Mouse (Mus musculus) MEL (cell line): Measurements from ENCODE around the gene Cenpm. TPM values are rescaled to one million over a fixed set of nuclear protein-coding genes. Genes with fewer than 3 reads are reported as not detected.

ENCODE experiments used
- DNase-seq: peaks from one replicate; pipeline ENCODE4 v3.0.0; 2011; ENCODE audit warnings: low read depth, low spot score
- H3K27ac ChIP-seq: 2 replicates; pipeline ENCODE4 v1.5.1; 2012; ENCODE audit warnings: low read depth, mild to moderate bottlenecking, control low read depth, low read length, moderate library complexity; ENCODE audit not compliant: control insufficient read depth
- H3K27me3 ChIP-seq, 2 experiments: fragments of 150-350 bp in 1 of 2; sonication (generic) in 1 of 2; 2 replicates each; pipeline ENCODE4 v1.6.1; 2012; ENCODE audit warnings: low read length in 2 of 2, mild to moderate bottlenecking in 2 of 2, improper control_type of control experiment in 1 of 2, moderate library complexity in 1 of 2; ENCODE audit not compliant: insufficient read depth in 2 of 2, control insufficient read depth in 1 of 2
- H3K36me3 ChIP-seq, 2 experiments: 2 replicates each; pipeline ENCODE4 v1.6.1; 2012 to 2014; ENCODE audit warnings: low read length in 2 of 2, improper control_type of control experiment in 1 of 2, inconsistent platforms in 1 of 2, mild to moderate bottlenecking in 1 of 2; ENCODE audit not compliant: insufficient read depth in 2 of 2, control insufficient read depth in 1 of 2
- H3K4me1 ChIP-seq, 2 experiments: fragments of 150-350 bp in 1 of 2; sonication (generic) in 1 of 2; 2 replicates each; pipeline ENCODE4 v1.6.1; 2012; ENCODE audit warnings: low read length in 2 of 2, improper control_type of control experiment in 1 of 2, mild to moderate bottlenecking in 1 of 2; ENCODE audit not compliant: insufficient read depth in 2 of 2, control insufficient read depth in 1 of 2
- H3K4me3 ChIP-seq, 2 experiments: fragments of 150-350 bp in 1 of 2; sonication (generic) in 1 of 2; 2 replicates each; pipeline ENCODE4 v1.5.1; 2012; ENCODE audit warnings: low read depth in 2 of 2, low read length in 2 of 2, mild to moderate bottlenecking in 2 of 2, moderate library complexity in 2 of 2, control low read depth in 1 of 2, improper control_type of control experiment in 1 of 2; ENCODE audit not compliant: control insufficient read depth in 1 of 2, insufficient read depth in 1 of 2
- H3K79me2 ChIP-seq: 2 replicates; pipeline ENCODE4 v1.6.1; 2012; ENCODE audit warnings: mild to moderate bottlenecking, low read length, moderate library complexity; ENCODE audit not compliant: control insufficient read depth, poor library complexity, insufficient read depth
- H3K9ac ChIP-seq: 2 replicates; pipeline ENCODE4 v1.6.1; 2012; ENCODE audit warnings: low read depth, mild to moderate bottlenecking, control low read depth, low read length, moderate library complexity; ENCODE audit not compliant: control insufficient read depth, poor library complexity, severe bottlenecking
- H3K9me3 ChIP-seq: fragments of 150-350 bp; sonication (generic); replicated peaks from 2 replicates; pipeline ENCODE4 v1.6.1; 2012; ENCODE audit warnings: mild to moderate bottlenecking, low read length, improper control_type of control experiment, moderate library complexity; ENCODE audit not compliant: insufficient read depth
- CHD1 ChIP-seq: IDR thresholded peaks from 2 replicates; pipeline ENCODE4 v1.6.1; 2012; ENCODE audit warnings: low read depth, mild to moderate bottlenecking, inconsistent platforms, low read length, improper control_type of control experiment
- CHD2 ChIP-seq: IDR thresholded peaks from 2 replicates; pipeline ENCODE4 v1.6.1; 2011; ENCODE audit warnings: low read length, improper control_type of control experiment
- CTCF ChIP-seq, 3 experiments: IDR thresholded peaks in 2 of 3; conservative IDR thresholded peaks in 1 of 3; 2 replicates each; pipeline ENCODE4 v1.5.1; 2011 to 2012; ENCODE audit warnings: low read length in 3 of 3, low read depth in 2 of 3, mild to moderate bottlenecking in 2 of 3, improper control_type of control experiment in 1 of 3, inconsistent platforms in 1 of 3, mixed read lengths in 1 of 3, moderate library complexity in 1 of 3; ENCODE audit not compliant: control insufficient read depth in 1 of 3, insufficient read depth in 1 of 3, poor library complexity in 1 of 3, severe bottlenecking in 1 of 3
- ELF1 ChIP-seq: IDR thresholded peaks from 2 replicates; pipeline ENCODE4 v1.6.1; 2014; ENCODE audit warnings: low read depth, mild to moderate bottlenecking, inconsistent platforms, low read length, improper control_type of control experiment, moderate library complexity
- GABPA ChIP-seq: IDR thresholded peaks from 2 replicates; pipeline ENCODE4 v1.6.1; 2012; ENCODE audit warnings: low read depth, mild to moderate bottlenecking, inconsistent platforms, low read length, improper control_type of control experiment, moderate library complexity
- JUND ChIP-seq: IDR thresholded peaks from 2 replicates; pipeline ENCODE4 v1.6.1; 2011; ENCODE audit warnings: low read depth, mild to moderate bottlenecking, improper control_type of control experiment, low read length
- KAT2A ChIP-seq: conservative IDR thresholded peaks from 2 replicates; pipeline ENCODE4 v1.6.1; 2012; ENCODE audit warnings: low read depth, low read length, improper control_type of control experiment, inconsistent platforms
- MAFK ChIP-seq: IDR thresholded peaks from 2 replicates; pipeline ENCODE4 v1.6.1; 2011; ENCODE audit warnings: low read depth, mild to moderate bottlenecking, low read length, improper control_type of control experiment, borderline replicate concordance
- MAX ChIP-seq: IDR thresholded peaks from 2 replicates; pipeline ENCODE4 v1.6.1; 2011; ENCODE audit warnings: low read length, improper control_type of control experiment
- MAZ ChIP-seq: IDR thresholded peaks from 2 replicates; pipeline ENCODE4 v1.6.1; 2012; ENCODE audit warnings: low read depth, mild to moderate bottlenecking, inconsistent platforms, low read length, improper control_type of control experiment
- MEF2A ChIP-seq: IDR thresholded peaks from 2 replicates; pipeline ENCODE4 v1.6.1; 2014; ENCODE audit warnings: low read depth, mild to moderate bottlenecking, inconsistent platforms, low read length, improper control_type of control experiment; ENCODE audit not compliant: poor library complexity, insufficient replicate concordance, severe bottlenecking; ENCODE audit errors: extremely low read depth
- MXI1 ChIP-seq: IDR thresholded peaks from 2 replicates; pipeline ENCODE4 v1.6.1; 2011; ENCODE audit warnings: mild to moderate bottlenecking, low read depth, low read length, improper control_type of control experiment
- MYB ChIP-seq: IDR thresholded peaks from 2 replicates; pipeline ENCODE4 v1.6.1; 2011; ENCODE audit warnings: mild to moderate bottlenecking, low read depth, low read length, improper control_type of control experiment
- MYC ChIP-seq: IDR thresholded peaks from 2 replicates; pipeline ENCODE4 v1.6.1; 2011; ENCODE audit warnings: low read depth, mild to moderate bottlenecking, low read length, improper control_type of control experiment, moderate library complexity
- NELFE ChIP-seq: IDR thresholded peaks from 2 replicates; pipeline ENCODE4 v1.6.1; 2011; ENCODE audit warnings: low read depth, low read length, improper control_type of control experiment
- POLR2A ChIP-seq, 2 experiments: IDR thresholded peaks; 2 replicates each; pipeline ENCODE4 v1.6.1; 2011 to 2012; ENCODE audit warnings: low read length in 2 of 2, mild to moderate bottlenecking in 2 of 2, control low read depth in 1 of 2, improper control_type of control experiment in 1 of 2, low read depth in 1 of 2, moderate library complexity in 1 of 2; ENCODE audit not compliant: control insufficient read depth in 1 of 2, insufficient read depth in 1 of 2, poor library complexity in 1 of 2
- POLR2AphosphoS2 ChIP-seq: IDR thresholded peaks from 2 replicates; pipeline ENCODE4 v1.6.1; 2011; ENCODE audit warnings: low read length, improper control_type of control experiment
- RAD21 ChIP-seq: IDR thresholded peaks from 2 replicates; pipeline ENCODE4 v1.6.1; 2011; ENCODE audit warnings: mild to moderate bottlenecking, low read depth, low read length, improper control_type of control experiment
- SIN3A ChIP-seq: IDR thresholded peaks from 2 replicates; pipeline ENCODE4 v1.6.1; 2012; ENCODE audit warnings: low read length, improper control_type of control experiment, inconsistent platforms
- SMC3 ChIP-seq: IDR thresholded peaks from 2 replicates; pipeline ENCODE4 v1.6.1; 2011; ENCODE audit warnings: low read depth, low read length, improper control_type of control experiment
- USF2 ChIP-seq, 2 experiments: IDR thresholded peaks; 2 replicates each; pipeline ENCODE4 v1.6.1; 2011 to 2012; ENCODE audit warnings: improper control_type of control experiment in 2 of 2, low read length in 2 of 2, borderline replicate concordance in 1 of 2, inconsistent platforms in 1 of 2, low read depth in 1 of 2, mild to moderate bottlenecking in 1 of 2; ENCODE audit not compliant: insufficient read depth in 1 of 2
- ZC3H11A ChIP-seq: IDR thresholded peaks from 2 replicates; pipeline ENCODE4 v1.6.1; 2012; ENCODE audit warnings: low read depth, mild to moderate bottlenecking, inconsistent platforms, low read length, improper control_type of control experiment
- ZNF384 ChIP-seq: IDR thresholded peaks from 2 replicates; pipeline ENCODE4 v1.6.1; 2012; ENCODE audit warnings: low read depth, mild to moderate bottlenecking, inconsistent platforms, low read length, improper control_type of control experiment
- polyA plus RNA-seq, 2 experiments: library from polyadenylated mRNA; stranded (reverse) in 1 of 2; unstranded in 1 of 2; fragments of >175 nt in 1 of 2; fragments of >200 nt in 1 of 2; gene quantifications; 2 replicates each; pipeline versions ENCODE4 v1.2.1 to v1.2.4; 2012; ENCODE audit warnings: low replicate concordance in 2 of 2, low read depth in 1 of 2; ENCODE audit not compliant: insufficient read length in 2 of 2, insufficient read depth in 1 of 2, missing spikeins in 1 of 2
- total RNA-seq: library from RNA; depleted of rRNA; stranded (reverse); fragments of 300-350 nt; gene quantifications from 2 replicates; pipeline ENCODE4 v1.2.3, GENCODE M21; 2012

Gene Cenpm
- total and polyA plus RNA-seq, 3 experiments = 23.7 to 56.3 TPM; not detected in 1

DNA sequence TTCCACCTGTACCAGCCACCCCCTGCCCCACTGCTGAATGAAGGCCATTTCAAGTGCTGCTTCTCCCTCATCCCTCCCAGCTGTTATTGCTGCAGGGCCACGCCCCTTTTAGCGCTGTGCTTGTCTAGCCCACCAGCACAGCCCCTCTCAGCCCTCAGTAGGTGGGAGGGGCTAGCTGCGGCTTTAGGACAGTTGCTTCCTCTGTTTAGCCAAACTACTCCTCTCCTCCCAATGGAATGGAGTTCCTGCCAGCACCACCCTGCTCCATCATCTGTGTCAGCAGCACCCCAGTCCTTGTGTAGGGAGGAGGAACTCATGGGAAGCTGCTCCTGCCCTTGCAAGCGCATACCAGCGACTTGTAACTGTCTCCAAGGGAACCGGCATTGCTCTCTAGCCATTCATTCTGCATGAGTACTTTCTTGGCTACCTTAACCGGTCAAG lies 48.7 kb upstream of the Cenpm start:
- Histone ChIP-seq H3K27me3 (peaks cover 7 to 8% of the 10 kb centered on the region in 2 experiments), H3K36me3 (no peaks in the 10 kb centered on the region), H3K9me3 (no peaks in the 10 kb centered on the region), H3K27ac (no peak overlapping the region), H3K4me1 (no peaks in the 10 kb centered on the region), H3K79me2 (no peaks in the 10 kb centered on the region), H3K9ac (no peak overlapping the region), H3K4me3 (no peak overlapping the region)
- TF ChIP-seq MEF2A (no peak), ZC3H11A (no peak), SMC3 (no peak), KAT2A (no peak), JUND (no peak), USF2 (IDR thresholded peaks at IDR 0.05; ENCODE audit: borderline replicate concordance in 1 of 2, insufficient read depth in 1 of 2, low read depth in 1 of 2, low read length in 2 of 2) (no peak), ELF1 (no peak), MYB (no peak), POLR2A (IDR thresholded peaks at IDR 0.05; ENCODE audit: control insufficient read depth in 1 of 2, insufficient read depth in 1 of 2, low read depth in 1 of 2, low read length in 2 of 2, poor library complexity in 1 of 2) (no peak), MAX (no peak), POLR2AphosphoS2 (no peak)
- no peak for DNase-seq

GRCm38 (mm10) chr15:82292851-82293250 lies 48.3 kb upstream of the Cenpm start:
- Histone ChIP-seq H3K27ac (no peak overlapping the region), H3K27me3 (peaks cover 7 to 10% of the 10 kb centered on the region in 2 experiments), H3K4me1 (no peaks in the 10 kb centered on the region), H3K9me3 (no peaks in the 10 kb centered on the region), H3K9ac (no peak overlapping the region), H3K4me3 (no peak overlapping the region), H3K36me3 (no peaks in the 10 kb centered on the region), H3K79me2 (no peaks in the 10 kb centered on the region)
- TF ChIP-seq MYB (no peak), MXI1 (no peak), POLR2AphosphoS2 (no peak)
- no peak for DNase-seq

DNA sequence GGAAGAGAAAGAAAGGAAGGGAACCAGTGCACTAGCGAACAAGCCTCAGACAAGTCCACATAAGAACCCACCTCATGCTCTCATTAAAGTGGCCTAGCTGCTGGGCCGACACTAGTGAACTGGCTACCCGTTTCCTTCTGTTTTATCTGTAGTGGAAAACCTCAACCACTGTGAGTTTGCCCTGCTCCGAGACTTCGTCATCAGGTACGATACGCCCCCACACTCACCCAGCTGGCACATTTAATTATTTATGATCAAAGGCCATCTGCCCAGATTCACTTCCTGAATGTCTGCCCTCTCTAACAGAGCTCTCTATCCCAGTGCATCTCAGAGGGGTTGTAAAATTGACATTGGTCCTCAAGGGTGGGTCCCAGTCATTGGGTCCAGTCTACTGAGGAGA lies 45.7 kb upstream of the Cenpm start:
- Histone ChIP-seq H3K27me3 (peaks cover 7 to 12% of the 10 kb centered on the region in 2 experiments), H3K9ac (no peak overlapping the region), H3K36me3 (no peaks in the 10 kb centered on the region), H3K9me3 (no peaks in the 10 kb centered on the region), H3K27ac (no peak overlapping the region), H3K4me1 (peaks cover 0 to 3% of the 10 kb centered on the region in 2 experiments; a peak in 1 of 4 replicates), H3K79me2 (no peaks in the 10 kb centered on the region), H3K4me3 (no peak overlapping the region)
- no peak for TF ChIP-seq GABPA
- no peak for TF ChIP-seq SIN3A
- no peak for TF ChIP-seq ZNF384
- no peak for TF ChIP-seq MAZ
- no peak for TF ChIP-seq MYC
- no peak for TF ChIP-seq RAD21
- no peak for TF ChIP-seq CHD2
- no peak for TF ChIP-seq MAFK
- TF ChIP-seq POLR2AphosphoS2 = no peak
- TF ChIP-seq ZC3H11A = no peak
- no peak for TF ChIP-seq CHD1
- no peak for TF ChIP-seq NELFE
- no peak for TF ChIP-seq MYB
- TF ChIP-seq CTCF (IDR thresholded peaks at IDR 0.05 in 2 of 3, conservative IDR thresholded peaks at IDR 0.05 in 1 of 3; ENCODE audit: control insufficient read depth in 1 of 3, insufficient read depth in 1 of 3, low read depth in 2 of 3, low read length in 3 of 3, poor library complexity in 1 of 3, severe bottlenecking in 1 of 3) = no peak
- DNase-seq = no peak
